Mouse (Mus musculus) lung, embryonic 14.5 days (tissue): ENCODE data around the gene Pbld2. TPM values are rescaled to one million over a fixed set of nuclear protein-coding genes. Genes with fewer than 3 reads are reported as not detected.
A peak's percentile ranks its signal among the peaks of the same experiment; 100 is the strongest.

Experiments used
- ATAC-seq: fragments of 200-750 bp; cut with Nextera tagmentation; 2 replicates; pipeline ENCODE4 v1.8.0; 2017; ENCODE audit warnings: mild to moderate bottlenecking, moderate TSS enrichment, moderate library complexity; ENCODE audit not compliant: insufficient read depth
- DNase-seq: peaks from one replicate; pipeline ENCODE4 v3.0.0-alpha.2; 2015
- H3K27ac ChIP-seq: fragments of 300-500 bp; sonication (generic); 2 replicates; pipeline ENCODE4 v1.5.1; 2014; ENCODE audit warnings: low read depth, mild to moderate bottlenecking, moderate library complexity
- H3K27me3 ChIP-seq: fragments of 300-500 bp; sonication (generic); 2 replicates; pipeline ENCODE4 v1.6.1; 2014; ENCODE audit warnings: low read length, control low read depth; ENCODE audit not compliant: insufficient read depth
- H3K36me3 ChIP-seq: fragments of 300-500 bp; sonication (generic); 2 replicates; pipeline ENCODE4 v1.6.1; 2014; ENCODE audit warnings: control low read depth; ENCODE audit not compliant: insufficient read depth
- H3K4me1 ChIP-seq: fragments of 300-500 bp; sonication (generic); 2 replicates; pipeline ENCODE4 v1.6.1; 2014; ENCODE audit warnings: antibody characterized with exemption, control low read depth; ENCODE audit not compliant: insufficient read depth
- H3K4me2 ChIP-seq: fragments of 300-500 bp; sonication (generic); 2 replicates; pipeline ENCODE4 v1.6.1; 2014; ENCODE audit warnings: mild to moderate bottlenecking
- H3K4me3 ChIP-seq: fragments of 300-500 bp; sonication (generic); 2 replicates; pipeline ENCODE4 v1.5.1; 2014; ENCODE audit warnings: low read depth, low read length
- H3K9ac ChIP-seq: fragments of 300-500 bp; sonication (generic); 2 replicates; pipeline ENCODE4 v1.6.1; 2014
- H3K9me3 ChIP-seq: fragments of 300-500 bp; sonication (generic); 2 replicates; pipeline ENCODE4 v1.6.1; 2016; ENCODE audit warnings: low read depth, low read length, control low read depth
- CTCF ChIP-seq: IDR thresholded peaks from 2 replicates; pipeline ENCODE4 v1.5.1; 2016; ENCODE audit warnings: antibody characterized with exemption, low read depth
- WGBS: fragments of 180-500 bp; shearing (Covaris S2); extraction: QIAGEN DNeasy Blood & Tissue Kit; methylation state at CpG from one replicate; pipeline ENCODE4 v1.1.7; 2014; 5-methylcytosine and 5-hydroxymethylcytosine counted together
- polyA plus RNA-seq: library from polyadenylated mRNA; unstranded; fragments of >200 nt; fragmentation: Nextera tagmentation; extraction: Ambion mirVana; gene quantifications from 2 replicates; pipeline ENCODE4 v1.2.1, GENCODE M21; 2014

Pbld2 gene
- polyA plus RNA-seq, 1 experiment from 2014 or later = 1.1 TPM

DNA sequence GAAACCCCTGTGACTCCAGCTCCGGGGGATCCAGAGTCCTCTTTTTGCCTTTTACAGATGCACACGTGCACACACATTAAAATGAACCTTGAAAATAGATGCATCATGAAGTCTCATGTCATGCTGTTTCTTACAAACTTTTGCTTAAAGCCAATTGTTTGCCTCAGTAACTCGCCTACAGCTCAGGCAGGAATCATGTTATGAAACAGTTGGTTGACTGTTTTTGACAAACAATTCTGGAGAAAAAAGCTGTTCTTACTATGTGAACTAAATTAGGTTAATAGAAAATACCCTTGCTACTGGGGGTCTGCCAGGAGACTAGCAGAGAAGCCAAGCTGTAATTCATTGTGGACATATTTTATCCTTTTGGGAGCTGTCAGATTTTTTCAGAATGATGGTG, 8.8 kb downstream of the Pbld2 start:
- no peak overlapping the region for H3K4me3 ChIP-seq
- H3K27ac ChIP-seq = peak overlapping the region; percentile 45; the same call in 1 of the 2 replicates
- no peak overlapping the region for H3K4me2 ChIP-seq
- H3K4me1 ChIP-seq = no peaks in the 10 kb centered on the region; the same call in 1 of the 2 replicates
- no peak overlapping the region for H3K9ac ChIP-seq
- DNase-seq (no peak), ATAC-seq (no peak)
- no peaks in the 10 kb centered on the region for H3K36me3 ChIP-seq
- no peaks in the 10 kb centered on the region for H3K27me3 ChIP-seq
- no peak for TF ChIP-seq CTCF
- H3K9me3 ChIP-seq = no peaks in the 10 kb centered on the region
- WGBS = 73% methylated on average over 3 of the region's 3 CpGs

DNA sequence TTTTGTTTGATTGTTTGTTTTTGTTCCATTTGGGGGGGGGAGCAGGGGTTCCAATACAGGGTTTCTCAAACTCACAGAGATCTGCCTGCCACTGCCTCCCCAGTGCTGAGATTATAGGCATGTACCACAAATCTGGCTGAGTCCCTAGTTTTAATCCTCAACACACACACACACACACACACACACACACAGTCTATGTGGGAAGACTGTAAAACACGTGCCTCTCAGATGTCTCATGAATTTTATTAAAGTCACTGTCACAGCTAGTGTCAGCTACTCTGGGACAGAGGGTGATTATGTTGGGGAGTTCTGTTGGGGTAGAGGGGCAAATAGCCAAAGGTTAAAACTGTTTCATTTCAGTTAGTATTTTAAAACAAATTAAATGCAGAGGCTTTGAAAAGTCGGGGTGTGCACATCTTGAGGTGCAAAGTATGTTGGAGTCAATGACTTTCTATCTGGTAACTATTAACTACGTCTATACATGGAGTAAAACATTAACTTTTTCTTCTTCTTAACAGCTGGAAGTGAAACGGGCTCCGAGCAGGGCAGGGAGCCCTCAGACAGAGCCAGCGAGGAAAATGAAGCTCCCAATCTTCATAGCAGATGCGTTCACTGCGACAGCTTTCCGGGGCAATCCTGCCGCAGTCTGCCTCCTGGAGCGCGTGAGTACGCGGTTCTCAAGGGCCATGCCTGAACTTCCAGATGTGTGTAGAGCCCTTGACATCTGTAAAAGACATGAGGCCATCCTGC, 14.6 kb downstream of the Pbld2 start:
- no peak for DNase-seq
- no peak for ATAC-seq
- H3K4me3 ChIP-seq = no peak overlapping the region
- H3K4me1 ChIP-seq = no peaks in the 10 kb centered on the region
- H3K27me3 ChIP-seq = no peaks in the 10 kb centered on the region
- WGBS = 52% methylated on average over 14 of the region's 14 CpGs
- H3K4me2 ChIP-seq = no peak overlapping the region
- H3K9ac ChIP-seq = no peak overlapping the region
- H3K9me3 ChIP-seq = no peaks in the 10 kb centered on the region
- H3K27ac ChIP-seq = no peak overlapping the region
- no peak for TF ChIP-seq CTCF
- H3K36me3 ChIP-seq = no peaks in the 10 kb centered on the region

DNA sequence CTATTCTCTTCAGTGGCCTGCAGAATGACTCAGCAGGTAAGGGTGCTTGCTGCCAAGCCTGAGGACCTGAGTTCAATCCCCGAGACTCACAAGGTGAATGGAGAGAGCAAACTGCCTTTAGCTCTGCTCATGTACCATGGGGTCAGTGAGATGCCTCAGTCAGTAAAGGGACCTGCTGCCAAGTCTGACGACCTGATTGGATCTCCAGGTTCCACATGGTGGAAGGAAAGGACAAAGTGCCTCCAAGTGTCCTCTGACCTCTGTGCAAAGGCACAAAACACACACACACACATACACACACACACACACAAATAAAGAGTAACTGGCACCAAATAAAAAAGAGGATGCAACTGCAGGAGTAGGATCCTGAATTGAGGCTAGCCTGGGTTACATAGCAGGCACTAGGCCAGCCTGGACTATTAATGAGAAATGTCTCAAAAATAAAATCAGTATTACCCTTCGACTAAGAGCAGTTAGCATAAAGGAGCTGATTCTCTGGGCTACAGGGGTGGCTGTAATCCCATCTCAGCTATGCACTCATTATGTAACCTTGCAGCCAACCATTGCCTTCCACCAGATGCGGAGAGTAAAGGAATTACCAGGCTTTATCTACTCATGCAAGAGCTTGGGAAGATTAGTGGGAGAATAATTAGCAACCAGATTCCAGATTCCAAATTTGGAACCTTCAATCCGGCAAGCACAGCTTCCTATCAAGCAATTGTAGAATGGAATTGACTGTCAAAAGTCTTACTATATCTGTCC, 15.9 kb downstream of the Pbld2 start:
- H3K4me1 ChIP-seq = no peaks in the 10 kb centered on the region
- no peak overlapping the region for H3K4me3 ChIP-seq
- TF ChIP-seq CTCF = no peak
- no peaks in the 10 kb centered on the region for H3K36me3 ChIP-seq
- DNase-seq (no peak), ATAC-seq (no peak)
- no peak overlapping the region for H3K4me2 ChIP-seq
- H3K9ac ChIP-seq = no peak overlapping the region
- WGBS = 70% methylated on average over 5 of the region's 5 CpGs
- H3K27me3 ChIP-seq = no peaks in the 10 kb centered on the region
- H3K9me3 ChIP-seq = no peaks in the 10 kb centered on the region
- no peak overlapping the region for H3K27ac ChIP-seq

DNA sequence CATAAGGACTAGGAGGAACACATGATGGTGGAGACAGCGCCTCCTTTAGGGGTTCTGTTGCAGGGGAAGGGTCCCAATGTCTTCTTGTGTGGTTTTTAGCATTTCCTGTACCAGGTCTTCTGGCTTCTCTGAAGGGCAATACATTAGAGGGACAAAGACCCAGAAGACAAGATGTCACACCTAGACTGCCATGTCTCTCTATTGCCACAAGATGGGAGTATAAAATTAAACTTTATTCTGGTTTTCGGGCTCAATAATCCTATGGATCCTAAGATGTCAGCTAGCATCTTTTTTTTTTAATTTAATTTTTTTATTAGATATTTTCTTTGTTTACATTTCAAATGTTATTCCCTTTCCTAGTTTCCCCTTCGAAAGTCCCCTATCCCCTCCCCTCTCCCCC, 19.0 kb downstream of the Pbld2 start:
- no peaks in the 10 kb centered on the region for H3K36me3 ChIP-seq
- peak; percentile 43 for TF ChIP-seq CTCF
- no peaks in the 10 kb centered on the region for H3K4me1 ChIP-seq
- WGBS = 54% methylated on average over 3 of the region's 3 CpGs
- no peak overlapping the region for H3K9ac ChIP-seq
- no peak overlapping the region for H3K4me3 ChIP-seq
- no peak for ATAC-seq
- H3K4me2 ChIP-seq = no peak overlapping the region
- no peak overlapping the region for H3K27ac ChIP-seq
- no peak for DNase-seq
- no peaks in the 10 kb centered on the region for H3K27me3 ChIP-seq
- no peaks in the 10 kb centered on the region for H3K9me3 ChIP-seq

DNA sequence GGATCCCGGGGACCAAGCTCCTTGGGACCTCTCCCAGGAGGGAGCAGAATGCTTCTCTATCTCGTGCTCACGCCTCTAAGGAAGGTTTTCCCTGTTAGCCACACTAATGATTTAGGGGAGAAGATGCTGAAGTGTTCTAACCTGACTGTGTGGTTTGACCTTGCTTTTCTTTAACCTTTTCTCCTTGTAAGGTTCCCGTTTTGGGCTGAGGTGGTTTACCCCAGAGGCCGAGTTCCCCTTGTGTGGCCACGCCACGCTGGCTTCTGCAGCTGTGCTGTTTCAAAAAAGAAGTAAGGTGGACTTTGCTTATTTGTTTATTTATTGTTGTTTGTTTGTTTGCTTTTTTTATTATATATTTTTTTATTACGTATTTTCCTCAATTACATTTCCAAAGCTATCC, 23.6 kb downstream of the Pbld2 start:
- Histone ChIP-seq H3K4me2 (no peak overlapping the region), H3K4me1 (no peaks in the 10 kb centered on the region), H3K27me3 (no peaks in the 10 kb centered on the region), H3K9ac (no peak overlapping the region), H3K36me3 (no peaks in the 10 kb centered on the region), H3K4me3 (no peak overlapping the region), H3K9me3 (no peaks in the 10 kb centered on the region), H3K27ac (no peak overlapping the region)
- DNase-seq (no peak), ATAC-seq (no peak)
- WGBS = 83% methylated on average over 8 of the region's 8 CpGs
- TF ChIP-seq CTCF = no peak

DNA sequence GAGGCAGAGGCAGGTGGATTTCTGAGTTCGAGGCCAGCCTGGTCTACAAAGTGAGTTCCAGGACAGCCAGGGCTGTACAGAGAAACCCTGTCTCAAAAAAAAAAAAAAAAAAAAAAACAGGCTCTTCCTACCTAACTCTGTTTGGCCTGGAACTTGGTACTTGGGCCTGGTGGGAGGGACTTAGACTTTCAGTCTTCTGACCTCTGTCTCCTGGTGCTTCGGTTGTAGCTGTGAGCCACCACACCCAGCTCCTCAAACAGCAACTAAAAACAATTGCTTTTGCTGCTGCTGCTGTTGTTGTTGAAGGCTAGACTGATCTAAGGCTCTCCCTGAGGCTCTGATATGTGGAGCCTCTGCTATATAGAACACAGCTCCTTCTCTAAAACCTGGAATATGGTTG, 25.0 kb downstream of the Pbld2 start:
- H3K4me2 ChIP-seq = no peak overlapping the region
- no peaks in the 10 kb centered on the region for H3K4me1 ChIP-seq
- H3K27me3 ChIP-seq = no peaks in the 10 kb centered on the region
- no peaks in the 10 kb centered on the region for H3K36me3 ChIP-seq
- no peak overlapping the region for H3K27ac ChIP-seq
- 76% methylated on average over 2 of the region's 2 CpGs for WGBS
- DNase-seq (no peak), ATAC-seq (no peak)
- TF ChIP-seq CTCF = no peak
- no peak overlapping the region for H3K4me3 ChIP-seq
- no peak overlapping the region for H3K9ac ChIP-seq
- no peaks in the 10 kb centered on the region for H3K9me3 ChIP-seq

DNA sequence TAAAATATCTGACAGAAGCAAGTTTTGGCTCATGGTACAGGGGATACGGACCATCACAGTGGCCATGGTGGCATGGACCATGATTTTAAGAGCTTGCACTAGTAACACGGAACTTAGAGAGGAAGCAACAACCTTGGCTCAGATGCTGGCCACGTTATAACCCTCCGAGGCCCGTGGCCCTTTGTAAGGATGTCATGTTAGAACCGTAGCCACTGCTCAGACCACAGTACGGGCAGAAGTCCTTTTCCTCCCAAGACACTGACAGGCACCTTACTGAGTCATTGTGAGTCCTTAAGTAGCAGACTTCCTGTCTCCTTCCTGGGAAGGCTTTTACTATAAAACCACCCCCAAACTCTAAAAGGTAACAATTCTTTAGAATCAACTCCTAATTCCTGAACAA, 27.2 kb downstream of the Pbld2 start:
- Histone ChIP-seq H3K27ac (no peak overlapping the region), H3K4me3 (no peak overlapping the region), H3K9me3 (no peaks in the 10 kb centered on the region), H3K36me3 (no peaks in the 10 kb centered on the region), H3K9ac (no peak overlapping the region), H3K4me2 (no peak overlapping the region), H3K27me3 (no peaks in the 10 kb centered on the region), H3K4me1 (no peaks in the 10 kb centered on the region)
- DNase-seq (no peak), ATAC-seq (no peak)
- TF ChIP-seq CTCF = no peak
- 82% methylated on average over 7 of the region's 7 CpGs for whole genome bisulfite sequencing
